Mouse (Mus musculus) forebrain, embryonic 16.5 days (tissue): ENCODE results near the gene Tldc2. TPM values are rescaled to one million over a fixed set of nuclear protein-coding genes. Genes with fewer than 3 reads are reported as not detected.

Experiments
- ATAC-seq: fragments of 200-750 bp; cut with Nextera tagmentation; 2 replicates; pipeline ENCODE4 v1.8.0; 2017; ENCODE audit warnings: mild to moderate bottlenecking, moderate library complexity
- H3K27ac ChIP-seq: fragments of 300-500 bp; sonication (generic); 2 replicates; pipeline ENCODE4 v1.5.1; 2014; ENCODE audit warnings: low read length, control low read depth
- H3K27me3 ChIP-seq: fragments of 300-500 bp; sonication (generic); replicated peaks from 2 replicates; pipeline ENCODE4 v1.6.1; 2014; ENCODE audit warnings: low read length; ENCODE audit not compliant: control insufficient read depth, insufficient read depth
- H3K36me3 ChIP-seq: fragments of 300-500 bp; sonication (generic); 2 replicates; pipeline ENCODE4 v1.6.1; 2014; ENCODE audit not compliant: control insufficient read depth, insufficient read depth
- H3K4me1 ChIP-seq: fragments of 300-500 bp; sonication (generic); replicated peaks from 2 replicates; pipeline ENCODE4 v1.6.1; 2014; ENCODE audit warnings: low read length; ENCODE audit not compliant: control insufficient read depth, insufficient read depth
- H3K4me2 ChIP-seq: fragments of 300-500 bp; sonication (generic); 2 replicates; pipeline ENCODE4 v1.6.1; 2014; ENCODE audit warnings: mild to moderate bottlenecking, low read length, control low read depth
- H3K4me3 ChIP-seq: fragments of 300-500 bp; sonication (generic); replicated peaks from 2 replicates; pipeline ENCODE4 v1.5.1; 2014; ENCODE audit warnings: mild to moderate bottlenecking, low read length, control low read depth
- H3K9ac ChIP-seq: fragments of 300-500 bp; sonication (generic); replicated peaks from 2 replicates; pipeline ENCODE4 v1.6.1; 2014; ENCODE audit warnings: low read depth, low read length, control low read depth
- H3K9me3 ChIP-seq: fragments of 300-500 bp; sonication (generic); 2 replicates; pipeline ENCODE4 v1.6.1; 2016; ENCODE audit warnings: low read length; ENCODE audit not compliant: control insufficient read depth
- WGBS: fragments of 180-500 bp; shearing (Covaris S2); extraction: QIAGEN DNeasy Blood & Tissue Kit; methylation state at CpG from one replicate; pipeline ENCODE4 v1.1.7; 2014; 5-methylcytosine and 5-hydroxymethylcytosine counted together
- polyA plus RNA-seq: library from polyadenylated mRNA; unstranded; fragments of >200 nt; fragmentation: Nextera tagmentation; extraction: Ambion mirVana; gene quantifications from 2 replicates; pipeline ENCODE4 v1.2.1, GENCODE M21; 2015

The Tldc2 gene
- polyA plus RNA-seq, 1 experiment from 2014 or later: not detected

- no peak overlapping the region for H3K9ac ChIP-seq
- no peaks in the 10 kb centered on the region for H3K4me1 ChIP-seq
- no peak for ATAC-seq
- H3K4me3 ChIP-seq: no peak overlapping the region
- H3K36me3 ChIP-seq: no peaks in the 10 kb centered on the region
- no peaks in the 10 kb centered on the region for H3K27me3 ChIP-seq
- H3K4me2 ChIP-seq: no peak overlapping the region
- 90% methylated on average over 12 of the region's 12 CpGs for WGBS
- no peaks in the 10 kb centered on the region for H3K9me3 ChIP-seq
- H3K27ac ChIP-seq: no peak overlapping the region
Measured at GRCm38 (mm10) chr2:157099532-157100318, 12.9 kb downstream of the Tldc2 start.

DNA sequence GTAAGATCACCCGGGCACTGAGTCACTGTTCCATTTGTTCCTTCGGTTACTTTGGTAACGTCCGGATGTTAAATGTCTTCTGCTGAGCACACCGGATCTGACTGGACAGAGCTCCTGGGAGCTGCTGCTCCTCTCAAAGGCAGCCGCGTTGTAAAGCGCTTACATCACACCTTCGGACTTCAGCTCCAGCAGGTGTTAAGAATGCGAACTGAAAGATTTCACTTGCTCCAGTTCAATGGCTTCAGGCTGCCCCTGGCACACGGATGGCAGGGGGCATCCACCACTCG, 13.4 kb downstream of the Tldc2 start:
- H3K9ac ChIP-seq: no peak overlapping the region
- 94% methylated on average over 12 of the region's 12 CpGs for WGBS
- no peak overlapping the region for H3K4me3 ChIP-seq
- ATAC-seq: no peak
- H3K9me3 ChIP-seq: no peaks in the 10 kb centered on the region
- H3K36me3 ChIP-seq: no peaks in the 10 kb centered on the region
- H3K4me2 ChIP-seq: no peak overlapping the region
- no peak overlapping the region for H3K27ac ChIP-seq
- no peaks in the 10 kb centered on the region for H3K4me1 ChIP-seq
- H3K27me3 ChIP-seq: no peaks in the 10 kb centered on the region

GRCm38 (mm10) chr2:157101650-157102049, 14.8 kb downstream of the Tldc2 start:
- Histone ChIP-seq H3K4me2 (no peak overlapping the region), H3K36me3 (no peaks in the 10 kb centered on the region), H3K27me3 (no peaks in the 10 kb centered on the region), H3K4me1 (no peaks in the 10 kb centered on the region), H3K4me3 (no peak overlapping the region), H3K27ac (no peak overlapping the region), H3K9ac (no peak overlapping the region), H3K9me3 (no peaks in the 10 kb centered on the region)
- WGBS: 97% methylated on average over 9 of the region's 9 CpGs
- ATAC-seq: no peak

DNA sequence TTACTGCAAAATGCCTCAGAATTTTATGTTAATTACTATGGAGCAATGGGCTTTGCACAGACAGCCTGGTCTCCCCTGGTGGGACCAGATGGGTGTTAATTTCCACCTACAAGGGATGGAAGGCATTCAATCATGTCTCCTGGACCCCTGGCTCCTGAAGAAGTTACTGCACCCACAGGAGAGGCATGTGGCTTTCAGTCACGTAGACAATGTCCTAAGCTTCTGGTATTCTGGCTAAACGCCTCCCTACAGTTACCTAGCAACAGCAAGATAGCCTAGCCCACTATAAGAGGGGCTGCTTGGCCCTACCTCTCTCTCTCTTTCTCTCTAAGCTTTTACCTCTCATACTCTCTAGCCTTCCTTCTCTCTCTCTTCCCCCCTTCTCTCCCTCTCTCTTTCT, 15.4 kb downstream of the Tldc2 start:
- Histone ChIP-seq H3K4me3 (no peak overlapping the region), H3K36me3 (no peaks in the 10 kb centered on the region), H3K9me3 (no peaks in the 10 kb centered on the region), H3K27me3 (no peaks in the 10 kb centered on the region), H3K4me1 (no peaks in the 10 kb centered on the region), H3K4me2 (no peak overlapping the region), H3K9ac (no peak overlapping the region), H3K27ac (no peak overlapping the region)
- 50% methylated on average over 2 of the region's 2 CpGs for WGBS
- ATAC-seq: no peak

GRCm38 (mm10) chr2:157104454-157104853, 17.6 kb downstream of the Tldc2 start:
- Histone ChIP-seq H3K36me3 (no peaks in the 10 kb centered on the region; the same call in 1 of the 2 replicates), H3K27ac (no peak overlapping the region), H3K9me3 (no peaks in the 10 kb centered on the region), H3K4me3 (no peak overlapping the region), H3K4me1 (no peaks in the 10 kb centered on the region), H3K9ac (no peak overlapping the region), H3K4me2 (no peak overlapping the region), H3K27me3 (no peaks in the 10 kb centered on the region)
- 89% methylated on average over 8 of the region's 8 CpGs for WGBS
- no peak for ATAC-seq

DNA sequence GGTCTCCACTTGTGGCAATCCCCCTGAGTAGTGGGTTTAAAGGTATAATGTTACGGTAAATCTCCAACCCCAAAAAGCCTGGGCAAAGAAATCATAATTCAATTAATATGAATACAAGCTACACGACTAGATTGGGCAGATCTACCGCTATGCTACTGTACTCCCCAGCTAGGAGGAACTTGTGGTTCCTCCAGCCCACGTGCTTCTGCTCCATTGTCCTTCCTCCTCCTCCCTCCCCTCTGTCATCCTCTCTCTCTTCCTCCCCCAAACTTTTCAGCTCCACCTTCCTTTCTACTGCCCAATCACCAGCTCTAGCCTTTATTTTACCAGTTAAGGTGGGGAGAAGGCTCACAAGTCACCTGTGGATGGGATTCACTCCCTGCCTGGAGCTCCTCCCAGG, 21.4 kb downstream of the Tldc2 start:
- ATAC-seq: no peak
- no peaks in the 10 kb centered on the region for H3K9me3 ChIP-seq
- H3K27ac ChIP-seq: no peak overlapping the region
- no peaks in the 10 kb centered on the region; the same call in 1 of the 2 replicates for H3K36me3 ChIP-seq
- no peak overlapping the region for H3K4me2 ChIP-seq
- no peak overlapping the region for H3K9ac ChIP-seq
- no peak overlapping the region for H3K4me3 ChIP-seq
- no peaks in the 10 kb centered on the region for H3K4me1 ChIP-seq
- no peaks in the 10 kb centered on the region for H3K27me3 ChIP-seq
- WGBS: 84% methylated on average over 4 of the region's 4 CpGs

DNA sequence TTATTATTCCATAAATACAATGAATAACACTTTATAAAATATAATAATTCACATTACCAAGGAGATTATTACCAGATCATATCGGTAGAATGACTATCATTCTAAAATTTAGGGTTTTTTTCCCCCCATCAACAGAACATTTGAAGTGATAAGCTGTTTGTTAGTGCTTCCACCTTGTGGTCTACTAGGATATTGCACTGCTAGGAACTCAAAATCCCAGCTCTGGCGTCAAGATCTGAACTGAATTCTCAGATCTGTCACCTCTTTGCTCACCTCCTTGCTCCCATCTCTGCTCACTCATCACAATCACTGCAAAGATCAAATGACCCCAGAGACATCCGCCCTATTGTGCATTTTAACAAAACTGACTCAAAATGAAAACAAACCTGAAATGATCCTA, 30.1 kb downstream of the Tldc2 start:
- no peak for ATAC-seq
- Histone ChIP-seq H3K9me3 (no peaks in the 10 kb centered on the region), H3K27me3 (no peaks in the 10 kb centered on the region), H3K9ac (no peak overlapping the region), H3K4me1 (no peaks in the 10 kb centered on the region), H3K27ac (no peak overlapping the region), H3K4me3 (no peak overlapping the region), H3K4me2 (no peak overlapping the region), H3K36me3 (no peaks in the 10 kb centered on the region)
- 25% methylated on average over 3 of the region's 3 CpGs for WGBS

- no peaks in the 10 kb centered on the region for H3K9me3 ChIP-seq
- H3K4me2 ChIP-seq: no peak overlapping the region
- no peaks in the 10 kb centered on the region for H3K27me3 ChIP-seq
- H3K4me3 ChIP-seq: no peak overlapping the region
- no peak overlapping the region for H3K9ac ChIP-seq
- WGBS: 86% methylated on average over 4 of the region's 4 CpGs
- no peak for ATAC-seq
- no peaks in the 10 kb centered on the region for H3K4me1 ChIP-seq
- H3K36me3 ChIP-seq: no peaks in the 10 kb centered on the region
- H3K27ac ChIP-seq: no peak overlapping the region
Measured at GRCm38 (mm10) chr2:157118556-157118955, 31.7 kb downstream of the Tldc2 start.

GRCm38 (mm10) chr2:157119075-157119474, 32.2 kb downstream of the Tldc2 start:
- no peaks in the 10 kb centered on the region for H3K27me3 ChIP-seq
- H3K4me2 ChIP-seq: no peak overlapping the region
- no peaks in the 10 kb centered on the region for H3K9me3 ChIP-seq
- no peak overlapping the region for H3K27ac ChIP-seq
- H3K9ac ChIP-seq: no peak overlapping the region
- 79% methylated on average over 3 of the region's 3 CpGs for WGBS
- no peaks in the 10 kb centered on the region for H3K36me3 ChIP-seq
- no peak overlapping the region for H3K4me3 ChIP-seq
- no peaks in the 10 kb centered on the region for H3K4me1 ChIP-seq
- ATAC-seq: no peak

GRCm38 (mm10) chr2:157121766-157122165, 34.9 kb downstream of the Tldc2 start:
- Histone ChIP-seq H3K9ac (no peak overlapping the region), H3K4me3 (no peak overlapping the region), H3K27me3 (no peaks in the 10 kb centered on the region), H3K4me2 (no peak overlapping the region), H3K27ac (no peak overlapping the region), H3K9me3 (no peaks in the 10 kb centered on the region), H3K36me3 (no peaks in the 10 kb centered on the region), H3K4me1 (no peaks in the 10 kb centered on the region)
- no peak for ATAC-seq
- WGBS: 92% methylated on average over 8 of the region's 8 CpGs
